Mouse (Mus musculus): ENCODE measurements around the gene Safb.
A peak's percentile ranks its signal among the peaks of the same experiment; 100 is the strongest.
"Not testable (repeated sequence)": the region's sequence is repeated elsewhere in the genome, so short reads cannot be mapped to it uniquely, and the experiment has no call there.

Safb gene

GRCm38 (mm10) chr17:56609452-56610171 is 25.0 kb downstream of the Safb start, which contains the start of gene 2410015M20Rik:
2410015M20Rik (minus strand) TSS chr17:56609771.
- peak; percentile 97 to 99 for DNase-seq (ENCODE audit: low spot score in 2 of 2)

GRCm38 (mm10) chr17:56611323-56611722 is 26.7 kb downstream of the Safb start:
- DNase-seq (ENCODE audit: low spot score in 2 of 2): no peak

GRCm38 (mm10) chr17:56611861-56612564 is 27.4 kb downstream of the Safb start:
- no peak for DNase-seq (ENCODE audit: low spot score in 2 of 2)

- not testable (repeated sequence) for DNase-seq (ENCODE audit: low spot score in 2 of 2)
Measured at GRCm38 (mm10) chr17:56612565-56612939, 27.9 kb downstream of the Safb start.

- DNase-seq (ENCODE audit: low spot score in 2 of 2): peak; percentile 85 to 97
Measured at GRCm38 (mm10) chr17:56613236-56613844, 28.7 kb downstream of the Safb start, which contains the start of gene Rpl36. Rpl36 (plus strand) TSS chr17:56613416.

GRCm38 (mm10) chr17:56613893-56614292 is 29.3 kb downstream of the Safb start:
- not testable (repeated sequence) for DNase-seq (ENCODE audit: low spot score in 2 of 2)

GRCm38 (mm10) chr17:56614391-56615135 is 29.9 kb downstream of the Safb start:
- DNase-seq (ENCODE audit: low spot score in 2 of 2): no peak

GRCm38 (mm10) chr17:56615136-56615784 is 30.6 kb downstream of the Safb start:
- no peak for DNase-seq (ENCODE audit: low spot score in 2 of 2)

- no peak for DNase-seq (ENCODE audit: low spot score in 2 of 2)
Measured at GRCm38 (mm10) chr17:56615792-56616191, 31.2 kb downstream of the Safb start.

- DNase-seq (ENCODE audit: low spot score in 2 of 2): no peak
Measured at GRCm38 (mm10) chr17:56616725-56617124, 32.1 kb downstream of the Safb start.

- DNase-seq (ENCODE audit: low spot score in 2 of 2): no peak
Measured at GRCm38 (mm10) chr17:56617628-56618027, 33.0 kb downstream of the Safb start.

- DNase-seq (ENCODE audit: low spot score in 2 of 2): no peak
Measured at GRCm38 (mm10) chr17:56625495-56625894, 40.9 kb downstream of the Safb start.

GRCm38 (mm10) chr17:56626260-56626659 is 41.6 kb downstream of the Safb start:
- DNase-seq (ENCODE audit: low spot score in 2 of 2): no peak

GRCm38 (mm10) chr17:56626754-56627470 is 42.3 kb downstream of the Safb start, which contains the start of gene Lonp1:
Lonp1 (minus strand) TSS chr17:56626887.
- peak; percentile 91 to 97 for DNase-seq (ENCODE audit: low spot score in 2 of 2)

GRCm38 (mm10) chr17:56627530-56628277 is 43.1 kb downstream of the Safb start, which contains the start of gene Catsperd:
Catsperd (plus strand) TSS chr17:56628143.
- no peak for DNase-seq (ENCODE audit: low spot score in 2 of 2)

GRCm38 (mm10) chr17:56629800-56630781 is 45.5 kb downstream of the Safb start:
- DNase-seq (ENCODE audit: low spot score in 2 of 2): not testable (repeated sequence)

GRCm38 (mm10) chr17:56631807-56632206 is 47.2 kb downstream of the Safb start:
- DNase-seq (ENCODE audit: low spot score in 2 of 2): no peak

GRCm38 (mm10) chr17:56634023-56634422 is 49.4 kb downstream of the Safb start:
- no peak for DNase-seq (ENCODE audit: low spot score in 2 of 2)

- DNase-seq (ENCODE audit: low spot score in 2 of 2): no peak
Measured at GRCm38 (mm10) chr17:56643237-56643636, 58.6 kb downstream of the Safb start.
